Mouse (Mus musculus) hindlimb bud, embryonic 11.5 days (tissue): ENCODE measurements around the gene Pigs.

Experiments used
- DNase-seq: peaks from one replicate; pipeline ENCODE4 v3.0.0-alpha.2; 2012; ENCODE audit warnings: low read depth, low spot score; ENCODE audit errors: extremely low spot score

Pigs gene

DNA sequence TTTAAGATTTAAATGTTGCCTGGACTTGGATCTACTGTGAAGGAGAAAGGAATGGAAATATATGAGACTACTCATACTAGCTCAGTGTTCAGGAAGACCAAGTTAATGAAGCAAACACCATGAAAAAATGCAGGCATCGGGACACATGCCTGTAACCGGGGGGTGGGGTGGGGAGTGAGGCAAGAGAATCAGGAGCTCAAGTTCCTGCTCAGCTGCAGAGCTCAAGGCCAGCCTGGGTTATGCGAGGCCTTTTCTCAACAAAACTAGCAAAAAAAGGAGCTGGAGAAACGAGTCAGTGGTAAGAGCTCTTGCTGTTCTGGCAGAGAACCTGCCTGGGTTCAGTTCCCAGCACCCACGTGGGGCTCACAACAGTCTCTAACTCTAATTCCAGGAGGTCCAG, 5.8 kb downstream of the Pigs start:
- no peak for DNase-seq

DNA sequence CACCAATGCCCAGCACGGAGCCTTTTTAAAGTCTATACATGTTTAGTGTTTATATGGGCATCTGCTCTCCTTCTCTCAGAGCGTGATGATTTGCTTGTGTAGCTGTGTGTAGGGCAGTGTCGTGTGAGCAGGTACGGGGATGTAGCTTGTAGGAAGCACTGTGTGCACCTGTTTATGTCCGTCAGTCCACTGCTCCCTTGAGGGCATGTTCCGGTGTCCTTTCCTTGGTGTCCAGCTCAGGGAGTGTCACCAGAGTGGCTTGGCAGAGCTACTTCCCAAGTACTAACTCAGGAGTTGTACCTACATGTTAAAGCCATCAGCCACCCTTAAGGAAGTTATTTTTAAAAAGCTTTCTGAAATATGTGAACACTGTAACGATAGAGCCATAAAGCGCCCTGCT, 8.8 kb downstream of the Pigs start:
- no peak for DNase-seq

DNA sequence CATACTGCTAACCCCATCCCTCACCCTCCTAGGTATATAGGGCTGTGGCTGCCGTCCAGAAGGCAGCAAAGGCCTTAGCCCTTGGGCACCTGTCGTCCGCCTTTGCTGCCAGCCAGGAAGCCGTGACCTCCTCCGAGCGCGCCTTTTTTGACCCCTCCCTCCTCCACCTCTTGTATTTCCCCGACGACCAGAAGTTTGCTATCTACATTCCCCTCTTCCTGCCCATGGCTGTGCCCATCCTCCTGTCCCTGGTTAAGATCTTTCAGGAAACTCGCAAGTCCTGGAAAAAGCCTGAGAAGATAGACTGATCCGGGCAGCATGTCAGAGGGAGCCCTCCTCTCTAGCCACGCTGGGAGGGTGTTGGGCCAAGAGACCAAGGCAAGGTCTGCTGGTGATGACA, 13.5 kb downstream of the Pigs start:
- DNase-seq = no peak

DNA sequence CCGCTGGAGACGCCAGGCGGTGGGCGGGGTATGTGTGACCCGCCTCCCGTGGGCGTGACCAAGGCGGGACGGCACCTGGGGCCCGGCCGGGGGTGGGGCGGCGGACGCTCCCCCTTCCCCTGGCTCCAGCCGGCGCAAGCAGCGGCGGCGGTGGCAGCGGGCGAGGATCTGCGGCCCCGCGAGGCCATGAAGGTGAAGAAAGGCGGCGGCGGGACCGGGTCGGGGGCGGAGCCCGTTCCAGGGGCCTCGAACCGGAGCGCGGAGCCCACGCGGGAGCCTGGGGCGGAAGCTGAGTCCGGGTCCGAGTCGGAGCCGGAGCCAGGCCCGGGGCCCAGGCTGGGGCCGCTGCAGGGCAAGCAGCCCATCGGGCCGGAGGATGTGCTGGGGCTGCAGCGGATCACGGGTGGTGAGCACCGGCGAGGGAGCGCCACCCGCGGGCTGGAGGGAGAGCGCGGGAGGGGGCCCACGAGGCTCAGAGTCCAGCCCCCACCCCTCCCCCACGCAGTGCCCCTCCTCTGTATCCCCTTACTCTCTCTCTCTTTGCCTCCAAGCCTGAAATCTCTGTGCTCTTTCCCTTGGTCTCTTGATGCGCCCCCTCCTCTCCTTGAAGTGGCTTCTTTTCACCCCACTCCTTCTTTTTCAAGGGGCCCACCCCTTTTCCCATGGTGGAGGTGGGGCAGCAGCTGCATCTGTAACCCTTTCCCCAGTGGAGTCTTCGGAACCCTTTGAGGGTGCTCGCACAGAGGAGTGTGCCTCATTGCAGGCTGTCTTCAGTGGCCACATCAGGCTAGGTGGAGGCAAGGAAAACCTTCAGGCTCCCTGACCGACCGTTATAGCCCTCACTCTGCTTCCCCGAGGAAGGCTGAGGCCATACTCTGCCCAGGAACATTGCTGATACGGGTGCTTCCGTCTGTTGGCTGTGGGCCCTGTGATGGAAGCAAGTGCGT, 15.4 kb downstream of the Pigs start, which contains the start of gene Unc119:
Gene Unc119 (plus strand): TSS at position 102 of the 947 bp plus-strand sequence.
- no peak for DNase-seq

DNA sequence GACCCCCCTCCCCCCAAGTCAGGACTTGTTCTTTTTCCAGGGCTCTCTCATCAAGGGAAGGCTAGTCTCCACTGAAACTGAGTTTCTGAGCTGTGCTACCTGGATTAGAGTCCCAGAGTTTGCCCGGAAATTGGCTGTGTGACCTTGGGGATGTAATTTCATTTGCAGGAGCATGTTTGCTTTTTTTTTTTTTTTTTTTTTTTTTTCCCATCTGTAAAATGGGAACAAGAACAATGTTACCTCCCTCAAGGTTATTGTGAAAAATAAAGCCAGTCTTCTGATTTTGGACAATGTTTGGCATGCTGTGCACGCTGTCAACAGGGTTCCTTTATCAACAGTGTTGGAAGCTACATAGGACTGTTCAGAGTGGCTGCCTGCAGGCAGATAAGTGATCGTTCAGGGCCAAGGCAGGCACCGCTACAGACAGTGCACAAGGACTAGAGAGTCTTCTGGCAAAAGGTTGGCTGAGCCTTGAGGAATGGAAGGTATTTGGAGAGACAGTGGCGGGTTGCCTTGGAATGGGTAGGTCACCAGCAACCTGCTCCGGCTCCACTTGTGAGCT, 16.2 kb downstream of the Pigs start:
- no peak for DNase-seq

DNA sequence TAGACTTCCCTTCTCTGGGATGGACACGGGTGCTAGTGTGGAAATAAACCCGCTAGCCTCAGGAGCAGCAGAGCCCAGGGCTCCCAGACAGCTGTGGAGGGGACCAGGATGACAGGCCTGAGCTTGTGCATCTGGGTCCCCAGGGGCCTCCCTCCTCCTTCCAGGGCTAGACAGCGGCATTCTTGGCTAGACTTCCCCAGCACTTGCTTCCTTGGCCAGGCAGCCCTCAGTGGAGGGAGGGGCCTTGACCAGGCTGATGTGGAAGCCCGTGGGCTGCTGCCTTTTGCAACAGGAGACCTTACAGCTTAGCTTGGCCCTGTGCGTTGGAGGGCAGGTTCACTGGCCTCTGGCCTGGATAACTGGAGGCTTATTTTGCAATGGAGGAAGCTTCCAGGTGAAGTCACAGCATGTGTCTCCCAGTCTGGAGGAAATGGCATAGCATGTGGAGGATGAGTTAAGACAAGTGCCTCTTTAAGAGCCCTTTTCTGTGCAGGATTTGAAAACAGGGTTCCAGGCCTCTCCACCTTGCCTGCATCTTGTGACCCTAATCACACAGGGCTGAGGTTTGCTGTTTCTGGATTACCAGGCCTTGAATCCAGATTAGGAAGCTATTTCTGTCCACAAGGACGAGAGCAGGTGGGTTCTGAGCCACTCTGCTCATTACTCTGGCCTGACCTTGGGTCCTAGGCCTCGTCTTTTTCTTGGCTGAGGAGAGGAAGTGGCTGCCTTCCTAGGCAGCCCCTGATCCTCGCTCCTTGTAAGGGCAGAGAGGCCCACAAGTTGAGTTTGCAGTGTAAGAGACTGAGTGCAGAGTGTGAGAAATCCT, 16.9 kb downstream of the Pigs start:
- no peak for DNase-seq

DNA sequence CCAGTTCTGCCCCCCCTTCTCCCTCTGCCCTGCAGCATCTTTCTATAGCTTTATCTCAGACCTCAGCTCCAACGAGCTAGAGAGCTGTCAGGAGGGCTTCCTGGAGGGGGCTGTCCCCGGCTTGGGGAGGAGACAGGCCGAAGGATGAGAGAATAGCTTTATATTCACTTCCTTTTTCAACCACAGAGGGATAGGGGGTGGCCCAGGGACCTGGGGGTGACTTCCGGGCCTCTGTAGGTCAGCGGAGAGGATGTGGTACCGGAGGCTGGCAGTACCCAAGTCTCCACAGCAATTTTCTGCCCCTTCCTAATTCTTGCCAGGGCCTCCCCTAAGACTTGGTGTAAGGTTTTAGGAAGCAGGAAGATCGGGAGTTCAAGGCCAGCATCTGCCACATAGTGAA, 17.6 kb downstream of the Pigs start:
- no peak for DNase-seq

DNA sequence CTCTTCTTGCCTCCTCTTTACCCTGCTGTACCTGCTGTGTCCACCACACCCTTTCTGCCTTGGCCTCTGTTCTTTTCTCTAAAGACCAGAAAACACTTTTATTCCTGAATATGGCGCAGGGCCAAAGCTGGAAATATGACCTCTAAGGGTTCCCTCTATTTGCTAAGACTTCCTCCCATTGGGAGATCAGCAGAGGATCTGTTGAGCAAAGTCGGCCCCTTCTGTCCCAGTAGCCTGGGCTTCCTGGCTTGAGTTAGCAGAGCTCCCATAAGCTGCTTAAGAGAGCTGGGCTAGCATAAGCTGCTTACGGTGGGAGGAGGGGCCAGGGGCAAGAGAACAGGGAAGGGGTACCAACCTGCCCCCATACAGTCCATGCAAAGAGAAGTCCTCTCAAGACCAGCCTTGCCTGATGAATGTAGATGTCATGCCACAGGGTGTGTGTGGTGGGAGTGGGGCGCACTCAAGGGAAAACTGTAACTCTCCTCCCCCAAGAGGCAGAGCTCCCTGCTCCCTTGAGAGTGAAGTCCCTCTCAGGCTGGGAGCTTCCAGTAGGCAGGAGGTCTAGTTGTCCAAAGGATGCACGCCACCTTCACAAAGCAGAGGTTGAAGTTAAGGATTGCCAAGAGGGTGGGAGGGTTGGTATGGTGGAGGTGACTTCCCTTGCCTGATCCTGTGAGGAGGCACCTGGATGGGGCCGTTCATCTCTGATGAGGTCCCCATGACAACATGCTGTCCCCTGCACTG, 18.3 kb downstream of the Pigs start:
- no peak for DNase-seq

DNA sequence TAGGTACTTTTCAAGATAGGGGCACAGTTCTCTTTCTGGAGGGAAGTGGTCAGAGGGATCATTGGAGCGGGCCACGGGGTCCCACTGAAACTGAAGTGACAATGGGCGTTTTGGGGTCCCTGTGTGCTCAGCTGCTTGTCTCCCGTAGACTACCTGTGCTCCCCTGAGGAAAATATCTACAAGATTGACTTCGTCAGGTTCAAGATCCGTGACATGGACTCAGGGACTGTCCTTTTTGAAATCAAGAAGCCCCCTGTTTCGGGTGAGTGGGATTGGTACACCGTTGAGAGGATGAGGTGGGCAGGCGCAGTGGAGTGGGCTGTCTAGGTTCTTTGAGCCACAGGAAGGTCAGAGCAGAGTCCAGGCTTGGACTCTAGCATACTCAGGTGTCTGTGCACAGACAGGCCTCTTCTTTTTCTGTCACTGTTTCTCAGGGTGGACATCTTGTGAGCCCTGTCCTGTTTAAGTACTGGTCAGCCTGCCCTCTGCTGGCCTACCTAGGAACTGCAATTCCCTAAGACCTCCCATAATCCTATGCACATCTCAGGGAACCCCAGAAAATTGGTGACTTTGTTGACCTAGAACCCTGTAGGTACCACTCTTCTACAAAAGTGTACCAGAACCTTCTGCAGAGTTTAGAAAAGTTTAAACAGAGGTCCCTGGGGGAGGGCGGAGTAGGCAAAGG, 19.0 kb downstream of the Pigs start:
- no peak for DNase-seq

DNA sequence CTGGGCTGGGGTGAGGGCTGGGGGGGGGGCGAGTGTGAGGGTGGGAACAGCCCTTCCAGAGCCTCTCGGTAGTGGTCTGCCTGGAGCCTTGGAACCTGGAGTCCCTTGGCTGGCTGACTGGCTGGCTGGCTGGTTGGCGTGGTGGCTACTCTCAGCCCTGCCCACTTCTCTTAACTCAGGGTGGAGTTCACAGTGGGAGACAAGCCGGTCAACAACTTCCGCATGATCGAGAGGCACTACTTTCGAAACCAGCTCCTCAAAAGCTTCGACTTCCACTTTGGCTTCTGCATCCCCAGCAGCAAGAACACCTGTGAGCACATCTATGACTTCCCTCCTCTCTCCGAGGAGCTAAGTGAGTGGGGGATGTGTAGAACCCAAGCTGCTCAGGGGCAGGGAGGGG, 19.7 kb downstream of the Pigs start:
- DNase-seq = no peak

DNA sequence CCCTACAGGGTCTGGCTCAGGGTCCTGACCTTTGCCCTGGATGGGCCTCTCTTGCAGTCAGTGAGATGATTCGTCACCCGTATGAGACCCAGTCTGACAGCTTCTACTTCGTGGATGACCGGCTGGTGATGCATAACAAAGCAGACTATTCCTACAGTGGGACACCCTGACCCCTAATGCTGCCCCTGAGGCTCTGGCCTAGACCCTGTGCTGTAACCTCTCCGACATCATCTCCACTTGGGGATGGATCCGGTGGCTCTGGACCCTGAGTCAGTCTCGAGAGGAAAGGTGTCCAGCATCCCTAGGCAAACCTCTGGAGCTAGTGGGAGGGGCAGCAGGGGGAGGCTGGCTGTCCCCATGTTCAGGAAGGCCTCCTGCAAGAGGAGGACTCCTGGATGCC, 20.3 kb downstream of the Pigs start:
- DNase-seq = no peak

DNA sequence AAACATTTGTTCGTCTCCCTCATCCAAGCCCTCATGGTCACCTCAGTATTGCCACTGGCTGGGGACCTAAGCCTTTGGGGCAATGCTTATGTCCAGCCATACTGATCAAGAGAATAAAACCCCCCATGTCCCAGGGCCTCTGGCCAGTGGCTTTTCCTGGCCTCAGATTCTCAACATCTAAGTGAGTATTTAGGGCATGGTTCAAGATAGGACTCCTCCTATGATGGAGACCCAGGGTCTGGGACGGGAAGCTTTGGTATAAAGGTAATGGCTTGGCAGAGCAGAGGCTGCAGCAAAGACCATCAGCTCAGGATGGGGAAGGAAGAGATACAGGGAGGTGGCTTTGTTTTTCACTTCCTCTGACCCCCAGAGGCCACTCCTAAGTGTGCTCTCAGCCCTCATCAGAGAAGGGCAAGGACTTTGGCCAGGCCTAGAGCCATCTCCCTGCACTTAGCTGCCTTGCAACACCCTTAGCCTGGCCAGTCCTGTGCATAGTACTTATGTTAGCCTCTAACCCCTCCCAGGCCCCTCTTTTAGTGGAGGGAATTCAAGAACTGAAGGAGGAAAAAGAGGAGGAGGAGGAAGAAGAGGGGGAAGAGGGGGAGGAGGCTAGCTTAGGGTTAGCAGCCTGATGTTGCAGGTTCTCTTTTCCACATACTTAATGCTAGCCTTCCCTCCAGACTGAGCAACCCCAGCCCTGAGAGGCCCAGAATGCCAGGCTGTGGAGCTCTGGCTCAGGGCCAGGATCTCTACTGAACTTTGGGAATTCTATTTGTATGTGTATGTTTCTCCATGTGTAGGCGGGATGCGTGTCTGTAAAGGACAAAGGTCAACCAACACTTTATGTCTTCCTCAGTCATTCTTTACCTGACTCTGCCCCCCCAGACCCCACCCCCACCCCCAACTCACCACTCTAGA, 21.5 kb downstream of the Pigs start:
- no peak for DNase-seq

DNA sequence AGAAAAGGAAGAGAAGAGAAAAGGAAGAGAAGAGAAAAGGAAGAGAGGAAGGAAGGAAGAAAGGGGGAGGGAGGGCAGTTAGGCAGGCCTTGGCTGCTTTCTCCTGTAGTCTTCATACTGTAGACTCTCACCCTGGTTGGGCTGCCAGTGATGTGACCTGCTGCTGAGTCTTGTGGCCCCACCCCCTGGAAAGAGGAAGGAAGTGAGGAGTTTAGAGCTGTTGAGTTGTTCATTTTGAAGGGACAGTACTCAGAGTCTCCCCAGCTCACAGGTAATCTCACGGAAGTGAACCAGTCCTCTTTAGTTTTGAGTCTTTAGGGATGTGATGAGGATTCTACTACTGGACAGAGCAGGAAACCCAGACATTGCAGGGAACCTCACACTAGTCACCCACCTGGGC, 24.9 kb downstream of the Pigs start:
- no peak for DNase-seq

DNA sequence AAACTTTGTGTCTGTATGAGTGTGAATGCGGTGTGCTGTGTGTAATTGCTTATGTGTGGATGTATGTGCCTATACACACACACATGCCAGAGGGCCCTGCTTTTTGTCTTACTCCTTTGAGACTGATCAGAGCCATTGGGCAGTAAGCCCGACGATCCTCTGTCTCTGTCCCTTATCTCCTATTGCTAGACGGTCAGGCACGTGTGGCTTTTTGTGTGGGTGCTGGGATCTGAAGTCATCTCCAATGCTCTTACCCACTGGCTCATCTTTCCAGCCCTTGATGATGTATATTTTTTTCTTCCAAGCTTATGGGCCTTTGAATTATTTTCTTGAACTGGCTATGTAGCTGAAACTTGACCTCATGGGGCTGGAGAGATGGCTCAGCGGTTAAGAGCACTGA, 26.7 kb downstream of the Pigs start:
- no peak for DNase-seq

DNA sequence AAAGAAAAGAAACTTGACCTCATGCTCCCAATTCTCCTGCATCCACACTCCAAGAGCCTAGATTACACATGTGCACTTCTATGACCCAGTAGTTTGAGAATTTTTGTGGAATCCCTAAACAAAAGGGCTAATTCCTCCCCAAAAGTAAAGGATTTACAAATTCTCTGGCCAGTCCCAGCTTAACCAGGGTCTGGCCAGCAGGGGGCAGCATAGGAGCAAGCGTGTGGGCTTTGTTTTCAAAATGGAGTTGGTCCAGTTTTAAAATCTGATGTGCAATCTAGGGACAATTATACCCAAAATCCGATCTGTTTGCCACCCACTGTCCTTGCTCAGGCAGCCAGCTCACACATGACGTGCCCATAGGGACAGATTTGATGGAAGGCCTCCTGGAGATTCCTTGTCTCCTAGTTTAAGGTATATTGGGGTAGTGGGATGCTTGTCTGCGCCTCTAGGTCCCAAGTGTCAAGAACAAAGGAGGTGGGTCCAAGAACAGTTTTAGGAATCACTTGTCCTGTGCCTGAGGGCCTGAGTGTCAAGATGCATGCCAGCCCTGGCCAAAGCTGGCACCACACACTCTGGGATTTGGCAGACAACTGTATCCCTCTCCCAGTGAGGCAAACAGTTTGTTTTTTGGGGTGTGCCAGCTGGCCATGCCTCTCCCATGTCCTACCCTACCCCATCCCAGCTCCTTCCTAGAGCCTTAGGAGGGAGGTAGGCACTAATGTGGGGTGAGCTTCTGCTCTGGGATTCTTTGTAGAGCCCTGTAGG, 27.4 kb downstream of the Pigs start:
- no peak for DNase-seq

DNA sequence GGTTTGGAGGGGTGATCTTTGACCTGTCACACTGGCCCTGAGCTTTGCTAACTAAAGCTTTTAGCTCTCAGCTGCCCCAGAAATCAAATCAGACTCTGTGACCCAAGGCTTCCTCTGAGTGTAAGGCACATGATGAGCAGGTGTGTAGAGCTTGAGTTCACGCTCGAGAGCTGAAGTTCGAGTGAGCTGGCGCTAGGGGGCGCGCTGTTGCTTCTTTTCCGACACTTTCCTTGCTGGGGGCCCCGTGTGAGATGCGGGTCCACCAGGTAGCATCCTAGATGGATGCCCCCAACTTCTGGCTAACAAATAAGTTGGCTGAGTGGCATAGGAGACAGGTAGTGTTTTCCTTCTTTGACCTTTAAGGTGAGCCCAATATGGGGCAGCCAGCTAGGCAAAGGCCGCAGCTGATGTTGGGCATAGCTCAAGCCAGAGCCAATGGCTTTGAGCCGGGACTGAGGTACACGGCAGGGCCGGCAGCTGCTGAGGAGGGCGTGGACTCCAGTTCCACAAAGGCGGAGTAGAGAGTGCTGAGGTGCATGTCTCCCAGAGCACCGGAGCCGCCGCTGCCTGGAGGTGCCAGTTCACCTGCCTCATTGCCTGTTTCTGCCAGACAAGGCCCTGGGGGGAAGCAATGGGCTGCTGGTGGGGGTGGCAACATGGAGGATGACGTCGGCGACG, 30.3 kb downstream of the Pigs start:
- no peak for DNase-seq

DNA sequence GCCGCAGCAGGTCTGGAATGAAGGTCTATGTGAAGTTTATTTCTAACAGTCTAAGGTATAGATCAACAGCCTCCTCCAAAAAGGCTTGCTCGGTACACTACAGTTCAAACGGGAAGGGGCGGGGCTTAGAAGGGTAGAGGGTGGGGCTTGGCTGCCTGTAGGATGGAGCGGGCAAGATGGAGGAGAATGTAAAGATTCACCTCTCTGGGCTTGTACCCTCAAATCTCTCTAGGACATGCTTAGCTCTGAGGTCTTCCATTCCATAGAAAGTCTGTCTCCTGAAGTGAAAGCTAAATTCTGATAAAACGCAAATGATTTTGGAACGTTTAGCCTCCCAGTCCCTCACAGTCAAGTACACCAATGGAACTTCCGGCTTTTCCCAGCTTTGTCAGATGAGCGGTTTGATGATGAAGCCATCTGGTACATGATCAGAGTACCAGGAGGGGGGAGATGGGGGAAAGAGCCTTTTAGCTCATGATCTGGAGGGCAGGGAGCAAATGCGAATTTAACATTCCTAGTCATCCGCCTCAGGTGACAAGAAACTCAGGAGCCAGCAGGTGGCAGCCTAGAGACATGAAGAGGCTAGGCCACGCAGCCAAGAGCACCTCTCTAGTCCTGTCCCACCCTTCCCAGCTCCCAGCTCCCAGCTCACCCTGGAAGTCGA, 32.0 kb downstream of the Pigs start:
- DNase-seq = no peak

DNA sequence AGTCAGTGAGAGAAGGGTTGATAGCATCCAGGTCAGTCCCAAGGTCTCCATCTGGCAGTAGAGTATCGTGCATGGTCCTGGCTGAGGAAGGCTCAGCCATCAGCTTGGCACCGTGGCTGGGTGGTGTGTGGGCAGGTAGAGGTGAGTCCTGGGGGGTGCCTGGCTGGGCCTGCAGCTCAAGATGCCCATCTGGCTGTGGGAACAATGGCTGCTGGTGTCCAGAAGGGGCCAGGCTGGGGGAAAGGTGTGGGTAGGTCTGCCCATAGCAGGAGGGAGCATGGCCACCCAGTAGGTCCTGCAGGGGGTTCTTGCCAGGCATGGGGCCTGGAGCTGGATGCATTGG, 32.5 kb downstream of the Pigs start:
- no peak for DNase-seq
